ENCODE assay signal across 14 mouse cellular contexts in the genomic region with DNA sequence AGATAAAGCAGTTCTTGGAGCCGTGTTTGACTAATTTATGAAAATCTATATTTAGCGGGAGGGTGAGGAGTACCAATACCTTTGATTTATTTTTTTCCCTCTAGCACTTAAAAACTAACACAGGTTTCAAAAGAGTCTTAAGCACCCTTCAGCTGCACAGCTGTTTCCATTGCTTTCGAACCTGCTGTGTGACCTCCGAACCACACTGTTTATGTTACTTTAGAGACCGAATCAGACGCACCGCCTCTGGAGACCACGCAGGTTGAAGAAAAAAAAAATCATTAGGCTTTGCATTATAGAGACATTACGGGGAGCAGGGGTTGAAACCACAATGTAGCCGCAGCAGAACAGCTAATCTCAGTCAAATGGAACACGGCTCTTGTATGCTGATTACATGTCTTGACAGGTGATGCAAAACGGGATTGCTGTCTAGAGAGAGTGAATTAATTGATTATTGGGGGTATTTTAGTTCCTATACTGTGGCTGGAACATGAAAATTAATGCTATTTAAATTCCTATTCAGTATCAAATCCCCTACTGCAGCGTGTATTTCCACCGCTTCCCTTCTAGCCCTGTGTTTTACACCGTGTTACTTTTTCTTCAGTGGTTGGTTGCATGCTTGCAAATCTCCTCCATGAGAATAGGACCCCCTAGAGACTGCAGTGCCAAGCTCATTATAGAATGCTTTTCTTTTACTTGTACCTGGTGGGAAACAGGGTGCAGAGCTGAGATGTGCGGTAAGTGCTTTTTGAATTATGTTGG.
DNase-seq lines count a peak whose midpoint lies in the region; ATAC-seq and TF ChIP-seq lines count a peak whose summit lies in the region.
"Had no signal": no experiment of that assay in that cellular context is flagged by ENCODE, and none has a peak within 500 bp of the region (broad histone marks: within the 10 kb centered on the region; RNA-seq: fewer than 3 reads in every experiment).

No protein-coding gene starts in this region.

- TF ChIP-seq CTCF in CH12.LX (conservative IDR thresholded peaks at IDR 0.05 in 1 of 2, IDR thresholded peaks at IDR 0.05 in 1 of 2; ENCODE audit: low read depth in 2 of 2, low read length in 2 of 2): no peak
- TF ChIP-seq CTCF in cerebellum, adult 2 months (IDR thresholded peaks at IDR 0.05; ENCODE audit: borderline replicate concordance, insufficient read depth, low read depth, low read length): no peak

- H3K4me3 ChIP-seq in forebrain, embryonic 14.5 days (ENCODE audit: low read depth, low read length): no peak overlapping the region
- H3K4me3 ChIP-seq in forebrain, embryonic 11.5 days (ENCODE audit: low read depth, low read length): no peak overlapping the region
- H3K4me3 ChIP-seq in CH12.LX (replicated peaks in 1 of 3; ENCODE audit: low read depth in 2 of 3, low read length in 2 of 3, poor library complexity in 1 of 3): no peak overlapping the region
- H3K4me3 ChIP-seq in hindbrain, embryonic 12.5 days: no peak overlapping the region
- H3K4me3 ChIP-seq in midbrain, embryonic 14.5 days (replicated peaks; ENCODE audit: low read depth, low read length): no peak overlapping the region
- no peak overlapping the region for H3K4me3 ChIP-seq in cerebellum, adult 2 months (replicated peaks; ENCODE audit: insufficient read depth, low read depth, low read length)
- H3K4me3 ChIP-seq: liver, embryonic 15.5 days had no signal

- H3K9me3 ChIP-seq in forebrain, embryonic 14.5 days (replicated peaks; ENCODE audit: control insufficient read depth, low read length): no peaks in the 10 kb centered on the region
- H3K9me3 ChIP-seq in forebrain, embryonic 11.5 days (ENCODE audit: control insufficient read depth, low read length): no peaks in the 10 kb centered on the region
- no peaks in the 10 kb centered on the region for H3K9me3 ChIP-seq in CH12.LX (replicated peaks; ENCODE audit: low read length)
- no peaks in the 10 kb centered on the region for H3K9me3 ChIP-seq in hindbrain, embryonic 12.5 days (replicated peaks)
- no peaks in the 10 kb centered on the region for H3K9me3 ChIP-seq in midbrain, embryonic 14.5 days (ENCODE audit: control insufficient read depth, low read length)
- H3K9me3 ChIP-seq: liver, embryonic 15.5 days had no signal

- dilution Hi-C loops in CH12.LX (cut with MboI; ENCODE audit: extremely low pct_ligation_motif_present, extremely low pct_unique_long_range_greater_than_20kb, low sequenced_read_pairs): no loop called here

- H3K36me3 ChIP-seq in forebrain, embryonic 14.5 days (ENCODE audit: control insufficient read depth, insufficient read depth, low read length): no peaks in the 10 kb centered on the region
- H3K36me3 ChIP-seq in forebrain, embryonic 11.5 days (ENCODE audit: control insufficient read depth, insufficient read depth, low read length): no peaks in the 10 kb centered on the region
- no peaks in the 10 kb centered on the region for H3K36me3 ChIP-seq in CH12.LX (replicated peaks in 1 of 2; ENCODE audit: control insufficient read depth in 1 of 2, insufficient read depth in 1 of 2, low read length in 1 of 2)
- no peaks in the 10 kb centered on the region for H3K36me3 ChIP-seq in hindbrain, embryonic 12.5 days
- no peaks in the 10 kb centered on the region for H3K36me3 ChIP-seq in midbrain, embryonic 14.5 days (ENCODE audit: control insufficient read depth, insufficient read depth, low read length)
- H3K36me3 ChIP-seq: liver, embryonic 15.5 days had no signal

- 68% methylated on average over 16 of the region's 16 CpGs for WGBS in forebrain, embryonic 14.5 days
- WGBS in forebrain, embryonic 11.5 days: 65% methylated on average over 16 of the region's 16 CpGs
- WGBS in hindbrain, embryonic 12.5 days: 52% methylated on average over 16 of the region's 16 CpGs
- 35% methylated on average over 16 of the region's 16 CpGs for WGBS in midbrain, embryonic 14.5 days
- whole genome bisulfite sequencing in cerebellum, adult 2 months: 78% methylated on average over 16 of the region's 16 CpGs

- no peaks in the 10 kb centered on the region for H3K27me3 ChIP-seq in forebrain, embryonic 14.5 days (replicated peaks; ENCODE audit: control insufficient read depth, insufficient read depth, low read length)
- H3K27me3 ChIP-seq in forebrain, embryonic 11.5 days (ENCODE audit: control insufficient read depth, insufficient read depth, low read length): no peaks in the 10 kb centered on the region
- peaks cover 1% of the 10 kb centered on the region for H3K27me3 ChIP-seq in CH12.LX (replicated peaks)
- no peaks in the 10 kb centered on the region for H3K27me3 ChIP-seq in hindbrain, embryonic 12.5 days
- no peaks in the 10 kb centered on the region for H3K27me3 ChIP-seq in midbrain, embryonic 14.5 days (ENCODE audit: control insufficient read depth, insufficient read depth, low read length)
- no peaks in the 10 kb centered on the region for H3K27me3 ChIP-seq in cerebellum, adult 2 months (ENCODE audit: control insufficient read depth, insufficient read depth, low read length)
- H3K27me3 ChIP-seq: liver, embryonic 15.5 days had no signal

- H3K79me2 ChIP-seq in CH12.LX (replicated peaks; ENCODE audit: control insufficient read depth, extremely low read depth, insufficient read depth, poor library complexity, severe bottlenecking): no peaks in the 10 kb centered on the region

- no peak for TF ChIP-seq POLR2A in CH12.LX (IDR thresholded peaks at IDR 0.05; ENCODE audit: low read depth, low read length)
- no peak for TF ChIP-seq POLR2A in cerebellum, adult 2 months (IDR thresholded peaks at IDR 0.05; ENCODE audit: borderline replicate concordance, insufficient read depth, low read length)

- no peak for TF ChIP-seq EP300 in CH12.LX (IDR thresholded peaks at IDR 0.05; ENCODE audit: low read length)

- H3K4me2 ChIP-seq in forebrain, embryonic 14.5 days (ENCODE audit: low read length): no peak overlapping the region
- H3K4me2 ChIP-seq in forebrain, embryonic 11.5 days (ENCODE audit: low read depth, low read length, severe bottlenecking): no peak overlapping the region
- H3K4me2 ChIP-seq in CH12.LX (ENCODE audit: insufficient read depth, low read depth, poor library complexity, severe bottlenecking): peak overlapping the region; percentile 51
- H3K4me2 ChIP-seq in hindbrain, embryonic 12.5 days (replicated peaks): no peak overlapping the region
- peak overlapping the region; percentile 39 for H3K4me2 ChIP-seq in midbrain, embryonic 14.5 days (ENCODE audit: low read length)
- H3K4me2 ChIP-seq: liver, embryonic 15.5 days had no signal

- no peak overlapping the region for H3K27ac ChIP-seq in forebrain, embryonic 14.5 days (ENCODE audit: low read depth, low read length)
- H3K27ac ChIP-seq in forebrain, embryonic 11.5 days (ENCODE audit: low read depth, low read length): no peak overlapping the region
- no peak overlapping the region for H3K27ac ChIP-seq in CH12.LX (ENCODE audit: insufficient read depth, low read depth)
- peak overlapping the region; percentile 44; the same call in 1 of the 2 replicates for H3K27ac ChIP-seq in hindbrain, embryonic 12.5 days
- peak overlapping the region; percentile 45; the same call in 1 of the 2 replicates for H3K27ac ChIP-seq in midbrain, embryonic 14.5 days (replicated peaks; ENCODE audit: low read depth, low read length)
- no peak overlapping the region for H3K27ac ChIP-seq in cerebellum, adult 2 months (ENCODE audit: insufficient read depth, low read length)
- H3K27ac ChIP-seq: liver, embryonic 15.5 days had no signal

- in situ Hi-C loops in CH12.LX (cut with MboI; ENCODE audit: low pct_ligation_motif_present, low pct_unique_long_range_greater_than_20kb, low sequenced_read_pairs): no loop called here

- DNase-seq in forebrain, embryonic 14.5 days (ENCODE audit: low spot score): no peak
- no peak for DNase-seq in forebrain, embryonic 11.5 days (ENCODE audit: low spot score)
- no peak for DNase-seq in CH12.LX (ENCODE audit: extremely low read depth)
- DNase-seq in midbrain, embryonic 14.5 days: peak; percentile 58
- DNase-seq in cerebellum, adult 2 months: no peak
- no peak for DNase-seq in cerebellum, adult 9-10 months
- DNase-seq in heart, adult 18-20 months: no peak
- DNase-seq: B cell, adult 2 months; kidney, adult 9 months; layer of hippocampus, postnatal 36 days; lung, postnatal 14 days had no signal

- no peak overlapping the region for H3K9ac ChIP-seq in forebrain, embryonic 14.5 days (ENCODE audit: low read length)
- H3K9ac ChIP-seq in forebrain, embryonic 11.5 days (ENCODE audit: low read length): no peak overlapping the region
- no peak overlapping the region for H3K9ac ChIP-seq in CH12.LX (ENCODE audit: insufficient read depth, low read depth)
- no peak overlapping the region for H3K9ac ChIP-seq in hindbrain, embryonic 12.5 days
- no peak overlapping the region for H3K9ac ChIP-seq in midbrain, embryonic 14.5 days (replicated peaks; ENCODE audit: low read length)
- H3K9ac ChIP-seq: liver, embryonic 15.5 days had no signal

- H3K4me1 ChIP-seq in forebrain, embryonic 14.5 days (ENCODE audit: control insufficient read depth, insufficient read depth, low read length): no peaks in the 10 kb centered on the region
- H3K4me1 ChIP-seq in forebrain, embryonic 11.5 days (replicated peaks; ENCODE audit: control insufficient read depth, insufficient read depth, low read length): no peaks in the 10 kb centered on the region
- no peaks in the 10 kb centered on the region for H3K4me1 ChIP-seq in CH12.LX (ENCODE audit: control insufficient read depth in 1 of 2, insufficient read depth in 2 of 2)
- H3K4me1 ChIP-seq in hindbrain, embryonic 12.5 days: peaks cover 6% of the 10 kb centered on the region; the same call in 1 of the 2 replicates
- peaks cover 12% of the 10 kb centered on the region for H3K4me1 ChIP-seq in midbrain, embryonic 14.5 days (ENCODE audit: control insufficient read depth, insufficient read depth, low read length)
- H3K4me1 ChIP-seq in cerebellum, adult 2 months (ENCODE audit: control insufficient read depth, insufficient read depth, low read length): 0 out of 2 replicates have a peak, but pooled peaks cover 3% of the 10 kb centered on the region
- H3K4me1 ChIP-seq: liver, embryonic 15.5 days had no signal

- no peak for TF ChIP-seq RAD21 in CH12.LX (IDR thresholded peaks at IDR 0.05; ENCODE audit: low read depth, low read length)

- peak; percentile 26; the same call in 1 of the 2 replicates for ATAC-seq in forebrain, embryonic 14.5 days
- ATAC-seq in forebrain, embryonic 11.5 days (replicated peaks; ENCODE audit: low FRiP score): no peak
- peak; percentile 63 for ATAC-seq in hindbrain, embryonic 12.5 days (ENCODE audit: low FRiP score)
- ATAC-seq in midbrain, embryonic 14.5 days (ENCODE audit: low FRiP score, low TSS enrichment): peak; percentile 43; the same call in 1 of the 2 replicates
- ATAC-seq: inflammation-experienced regulatory T-cells, adult 6 months had no signal

TF ChIP-seq in CH12.LX, 34 proteins besides CTCF, POLR2A, EP300 and RAD21:
- TF ChIP-seq CHD1 (IDR thresholded peaks at IDR 0.05; ENCODE audit: low read depth, low read length) (no peak), JUN (IDR thresholded peaks at IDR 0.05; ENCODE audit: insufficient read depth, low read depth, low read length) (no peak), IRF4 (IDR thresholded peaks at IDR 0.05; ENCODE audit: low read depth, low read length) (no peak), PAX5 (IDR thresholded peaks at IDR 0.05; ENCODE audit: low read length) (no peak), ZNF384 (IDR thresholded peaks at IDR 0.05; ENCODE audit: low read depth, low read length) (no peak)

Comparison
In these comparisons a context has a peak if more than half of its experiments do, and no peak if none do; other contexts are left out.
1. H3K27ac ChIP-seq: peak in hindbrain, embryonic 12.5 days (single experiment) and midbrain, embryonic 14.5 days (single experiment); none in forebrain, embryonic 14.5 days (single experiment), forebrain, embryonic 11.5 days (single experiment), CH12.LX (single experiment) and cerebellum, adult 2 months (single experiment).
2. H3K4me2 ChIP-seq: peak in CH12.LX (single experiment) and midbrain, embryonic 14.5 days (single experiment); none in forebrain, embryonic 14.5 days (single experiment), forebrain, embryonic 11.5 days (single experiment) and hindbrain, embryonic 12.5 days (single experiment).